ENCODE assay signal across 22 mouse cellular contexts in the genomic region with DNA sequence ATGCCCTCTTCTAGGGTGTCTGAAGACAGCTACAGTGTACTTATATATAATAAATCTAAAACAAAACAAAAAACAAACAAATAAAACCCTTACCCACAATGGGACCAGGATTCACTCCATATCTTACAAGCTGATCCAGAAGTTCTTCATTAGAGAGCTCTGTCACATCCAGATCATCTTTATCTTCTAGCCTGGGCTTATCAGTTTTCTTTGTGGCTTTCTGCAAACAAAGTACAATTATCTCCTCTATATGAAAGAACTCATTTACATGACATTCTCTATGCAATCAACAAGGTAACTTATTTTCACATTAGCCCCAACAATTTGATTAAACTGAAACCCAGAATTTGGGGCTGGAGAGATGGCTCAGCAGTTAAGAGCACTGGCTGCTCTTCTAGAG.
"Had no signal": no experiment of that assay in that cellular context is flagged by ENCODE, and none has a peak within 500 bp of the region (broad histone marks: within the 10 kb centered on the region; RNA-seq: fewer than 3 reads in every experiment).

No protein-coding gene starts in this region.

- DNase-seq: kidney, adult 2 months; kidney, postnatal 25 days; layer of hippocampus, adult 9-11 months; lung, adult 18-20 months; lung, postnatal 10 days; lung, postnatal 36 days; retina, postnatal 1 day; right cerebral cortex, postnatal 25 days; spleen, adult 18-20 months; thymus, adult 18-20 months; thymus, postnatal 14 days; thymus, postnatal 4 days had no signal

- H3K27ac ChIP-seq: kidney, postnatal 0 days; layer of hippocampus, adult 2 months; limb, embryonic 10.5 days; limb, embryonic 13.5 days; lung, embryonic 15.5 days; midbrain, embryonic 10.5 days; midbrain, embryonic 13.5 days; neural tube, embryonic 13.5 days had no signal

- H3K9me3 ChIP-seq: limb, embryonic 10.5 days; limb, embryonic 13.5 days; lung, embryonic 15.5 days; megakaryocyte, embryonic 14.5 days; midbrain, embryonic 10.5 days; midbrain, embryonic 13.5 days; neural tube, embryonic 13.5 days had no signal

- H3K27me3 ChIP-seq: limb, embryonic 13.5 days; lung, embryonic 15.5 days; megakaryocyte, embryonic 14.5 days; midbrain, embryonic 13.5 days; neural tube, embryonic 13.5 days had no signal

- H3K9ac ChIP-seq: limb, embryonic 13.5 days; lung, embryonic 15.5 days; midbrain, embryonic 13.5 days; neural tube, embryonic 13.5 days had no signal

- H3K4me3 ChIP-seq: layer of hippocampus, adult 2 months; limb, embryonic 10.5 days; limb, embryonic 13.5 days; lung, embryonic 15.5 days; megakaryocyte, embryonic 14.5 days; midbrain, embryonic 10.5 days; midbrain, embryonic 13.5 days; neural tube, embryonic 13.5 days had no signal

- ATAC-seq: midbrain, embryonic 13.5 days; midbrain, embryonic 16.5 days had no signal

- H3K4me2 ChIP-seq: limb, embryonic 13.5 days; lung, embryonic 15.5 days; midbrain, embryonic 13.5 days; neural tube, embryonic 13.5 days had no signal
